Mouse (Mus musculus): ENCODE measurements at regions not wholly inside any gene's neighbourhood (a gene's known extent, or its start where the extent isn't known, plus 50 kb on each side); places are given as distances from the start of the nearest gene placed in this dataset.

GRCm38 (mm10) chr4:33595763-33596162 is 285.7 kb downstream of the Rngtt start:
- peak; percentile 12 for DNase-seq

GRCm38 (mm10) chr4:33599966-33600365 is 289.9 kb downstream of the Rngtt start:
- no peak for DNase-seq

GRCm38 (mm10) chr4:33600805-33601204 is 290.7 kb downstream of the Rngtt start:
- DNase-seq = no peak

GRCm38 (mm10) chr4:33604636-33605035 is 294.5 kb downstream of the Rngtt start:
- no peak for DNase-seq

GRCm38 (mm10) chr4:33639821-33640575 is 284.4 kb upstream of the Cnr1 start:
- DNase-seq = no peak

- no peak for DNase-seq
Observed at GRCm38 (mm10) chr4:33640576-33641255, 283.7 kb upstream of the Cnr1 start.

- no peak for DNase-seq
Observed at GRCm38 (mm10) chr4:33641883-33642282, 282.5 kb upstream of the Cnr1 start.

- DNase-seq = no peak
Observed at GRCm38 (mm10) chr4:33642526-33642925, 281.9 kb upstream of the Cnr1 start.

- no peak for DNase-seq
Observed at GRCm38 (mm10) chr4:33645217-33645616, 279.2 kb upstream of the Cnr1 start.

- DNase-seq = no peak
Observed at GRCm38 (mm10) chr4:33651292-33651691, 273.1 kb upstream of the Cnr1 start.

- DNase-seq = no peak
Observed at GRCm38 (mm10) chr4:33659766-33660165, 264.6 kb upstream of the Cnr1 start.

GRCm38 (mm10) chr4:33660553-33660952 is 263.8 kb upstream of the Cnr1 start:
- DNase-seq = no peak

- no peak for DNase-seq
Observed at GRCm38 (mm10) chr4:33661862-33662261, 262.5 kb upstream of the Cnr1 start.

- no peak for DNase-seq
Observed at GRCm38 (mm10) chr4:33662965-33663364, 261.4 kb upstream of the Cnr1 start.

- no peak for DNase-seq
Observed at GRCm38 (mm10) chr4:33663616-33664473, 260.5 kb upstream of the Cnr1 start.

- no peak for DNase-seq
Observed at GRCm38 (mm10) chr4:33664474-33664822, 259.9 kb upstream of the Cnr1 start.

- DNase-seq = no peak
Observed at GRCm38 (mm10) chr4:33665250-33665873, 259.0 kb upstream of the Cnr1 start.

GRCm38 (mm10) chr4:33668431-33668830 is 256.0 kb upstream of the Cnr1 start:
- DNase-seq = no peak

- DNase-seq = no peak
Observed at GRCm38 (mm10) chr4:33675044-33675443, 249.3 kb upstream of the Cnr1 start.

- no peak for DNase-seq
Observed at GRCm38 (mm10) chr4:33679351-33679750, 245.0 kb upstream of the Cnr1 start.

- DNase-seq = no peak
Observed at GRCm38 (mm10) chr4:33686135-33686534, 238.3 kb upstream of the Cnr1 start.

GRCm38 (mm10) chr4:33687434-33687833 is 237.0 kb upstream of the Cnr1 start:
- no peak for DNase-seq

GRCm38 (mm10) chr4:33693441-33693840 is 231.0 kb upstream of the Cnr1 start:
- no peak for DNase-seq
